Mouse (Mus musculus): ENCODE data around the gene Pola1. TPM values are rescaled to one million over a fixed set of nuclear protein-coding genes. Genes with fewer than 3 reads are reported as not detected.

Pola1 gene
- 7.6 TPM for polyA plus RNA-seq (2017; shearing (Covaris generic))

GRCm38 (mm10) chrX:93631657-93632449 is at the start of gene Pola1:
Pola1 (minus strand) TSS chrX:93632155.

DNA sequence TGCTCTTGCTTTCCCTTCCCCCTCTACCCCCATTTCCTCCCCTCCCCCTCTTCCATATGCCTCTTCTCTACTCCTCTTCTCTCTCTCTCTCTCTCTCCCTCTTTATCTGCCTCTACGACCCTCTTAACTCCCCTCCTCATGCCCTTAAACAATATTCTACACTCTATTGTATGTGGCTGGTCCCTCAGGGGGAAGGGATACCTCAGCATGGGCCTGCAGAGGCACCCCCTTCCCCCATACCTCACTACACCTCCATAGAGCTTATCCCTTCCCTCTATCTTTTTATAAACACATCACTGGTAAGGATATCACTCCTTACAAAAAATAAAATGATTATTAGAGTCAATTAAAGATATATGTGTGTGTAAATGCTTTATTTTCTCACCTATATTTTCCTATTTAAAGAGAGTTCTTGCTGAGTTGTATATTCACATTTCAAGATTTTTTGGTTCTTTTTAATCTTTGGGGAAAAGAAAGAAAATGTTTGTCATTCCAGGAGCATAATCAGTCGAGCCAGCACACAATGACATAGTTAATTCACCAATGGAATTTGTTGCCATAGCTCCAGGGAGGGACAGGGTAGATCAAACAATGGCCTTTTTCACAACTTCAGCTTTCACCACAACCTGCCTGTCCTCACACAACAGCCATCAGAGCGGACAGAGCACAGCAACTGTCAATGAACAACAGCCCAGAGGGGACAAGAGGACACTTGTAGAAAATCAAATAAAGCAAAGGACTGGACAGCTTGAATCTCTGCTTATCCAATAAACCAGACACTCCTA is 22.5 kb upstream of the Pola1 start, which contains the start of gene Pcyt1b:
Pcyt1b (plus strand) TSS at position 646 of the 785 bp plus-strand sequence.

GRCm38 (mm10) chrX:93286291-93286893 is 345.6 kb downstream of the Pola1 start, which contains the start of gene Arx:
Arx (plus strand) TSS chrX:93286445.

Other genes with a start within 250 kb of the Pola1 start
- gene Pcyt1b, start 22.7 kb upstream of the Pola1 start, polyA plus RNA-seq (2017; shearing (Covaris generic)), result 1.6 TPM
- gene Pdk3, start 200.0 kb upstream of the Pola1 start, polyA plus RNA-seq (2017; shearing (Covaris generic)), result 41.0 TPM